Mouse (Mus musculus): Measurements from ENCODE around the gene 6430550D23Rik. TPM values are rescaled to one million over a fixed set of nuclear protein-coding genes. Genes with fewer than 3 reads are reported as not detected.

6430550D23Rik gene
- total and polyA plus RNA-seq, 2 experiments from 2014 or later: 1.0 to 1.1 TPM

- Histone ChIP-seq H3K27me3 (ENCODE audit: insufficient read depth, low read length) (no peaks in the 10 kb centered on the region), H3K9ac (no peak overlapping the region), H3K27ac (ENCODE audit: low read depth, low read length) (no peak overlapping the region), H3K9me3 (ENCODE audit: low read length) (no peaks in the 10 kb centered on the region), H3K4me1 (ENCODE audit: insufficient read depth) (no peaks in the 10 kb centered on the region), H3K36me3 (ENCODE audit: insufficient read depth) (peaks cover 36% of the 10 kb centered on the region), H3K4me3 (ENCODE audit: low read depth, low read length) (no peak overlapping the region), H3K4me2 (ENCODE audit: low read depth) (no peak overlapping the region)
- no peak for ATAC-seq
- 85% methylated on average over 8 of the region's 8 CpGs for WGBS
- no peak for DNase-seq
- no peak for TF ChIP-seq CTCF (IDR thresholded peaks at IDR 0.05; ENCODE audit: low read depth)
Measured at GRCm38 (mm10) chr2:156021219-156021618, 13.4 kb upstream of the 6430550D23Rik start.

GRCm38 (mm10) chr2:156018106-156018505 lies 10.3 kb upstream of the 6430550D23Rik start:
- Histone ChIP-seq H3K36me3 (ENCODE audit: insufficient read depth) (peaks cover 68% of the 10 kb centered on the region), H3K4me2 (ENCODE audit: low read depth) (no peak overlapping the region), H3K9ac (no peak overlapping the region), H3K4me3 (ENCODE audit: low read depth, low read length) (no peak overlapping the region), H3K27me3 (ENCODE audit: insufficient read depth, low read length) (no peaks in the 10 kb centered on the region), H3K4me1 (ENCODE audit: insufficient read depth) (no peaks in the 10 kb centered on the region), H3K9me3 (ENCODE audit: low read length) (no peaks in the 10 kb centered on the region), H3K27ac (ENCODE audit: low read depth, low read length) (no peak overlapping the region)
- WGBS: 94% methylated on average over 3 of the region's 3 CpGs
- no peak for DNase-seq
- ATAC-seq: no peak
- TF ChIP-seq CTCF (IDR thresholded peaks at IDR 0.05; ENCODE audit: low read depth): no peak

GRCm38 (mm10) chr2:156005393-156005792 lies 2.4 kb downstream of the 6430550D23Rik start:
- ATAC-seq (no peak), DNase-seq (no peak)
- peaks cover 10% of the 10 kb centered on the region for H3K4me1 ChIP-seq (ENCODE audit: insufficient read depth)
- whole genome bisulfite sequencing: 90% methylated on average over 4 of the region's 4 CpGs
- no peaks in the 10 kb centered on the region for H3K27me3 ChIP-seq (ENCODE audit: insufficient read depth, low read length)
- H3K9me3 ChIP-seq (ENCODE audit: low read length): no peaks in the 10 kb centered on the region
- H3K4me3 ChIP-seq (ENCODE audit: low read depth, low read length): no peak overlapping the region
- H3K4me2 ChIP-seq (ENCODE audit: low read depth): no peak overlapping the region
- H3K9ac ChIP-seq: no peak overlapping the region
- peaks cover 13% of the 10 kb centered on the region for H3K36me3 ChIP-seq (ENCODE audit: insufficient read depth)
- no peak overlapping the region for H3K27ac ChIP-seq (ENCODE audit: low read depth, low read length)
- peak; percentile 51 for TF ChIP-seq CTCF (IDR thresholded peaks at IDR 0.05; ENCODE audit: low read depth)

- Histone ChIP-seq H3K4me2 (ENCODE audit: low read depth) (no peak overlapping the region), H3K4me1 (ENCODE audit: insufficient read depth) (no peaks in the 10 kb centered on the region), H3K4me3 (ENCODE audit: low read depth, low read length) (no peak overlapping the region), H3K27me3 (ENCODE audit: insufficient read depth, low read length) (no peaks in the 10 kb centered on the region), H3K27ac (ENCODE audit: low read depth, low read length) (no peak overlapping the region; the same call in 1 of the 2 replicates), H3K9me3 (ENCODE audit: low read length) (no peaks in the 10 kb centered on the region), H3K36me3 (ENCODE audit: insufficient read depth) (peaks cover 94% of the 10 kb centered on the region), H3K9ac (no peak overlapping the region)
- DNase-seq (peak; percentile 36), ATAC-seq (peak; percentile 58)
- TF ChIP-seq CTCF (IDR thresholded peaks at IDR 0.05; ENCODE audit: low read depth): 0 out of 2 replicates have a peak, but pooled peaks have one; percentile 12
- 67% methylated on average over 14 of the region's 14 CpGs for WGBS
Measured at GRCm38 (mm10) chr2:155991863-155992321, 15.9 kb downstream of the 6430550D23Rik start.

GRCm38 (mm10) chr2:155991151-155991550 lies 16.6 kb downstream of the 6430550D23Rik start:
- no peaks in the 10 kb centered on the region for H3K9me3 ChIP-seq (ENCODE audit: low read length)
- no peak overlapping the region for H3K27ac ChIP-seq (ENCODE audit: low read depth, low read length)
- H3K4me2 ChIP-seq (ENCODE audit: low read depth): no peak overlapping the region
- no peaks in the 10 kb centered on the region for H3K4me1 ChIP-seq (ENCODE audit: insufficient read depth)
- 89% methylated on average over 10 of the region's 10 CpGs for WGBS
- ATAC-seq: no peak
- no peak for DNase-seq
- H3K27me3 ChIP-seq (ENCODE audit: insufficient read depth, low read length): no peaks in the 10 kb centered on the region
- TF ChIP-seq CTCF (IDR thresholded peaks at IDR 0.05; ENCODE audit: low read depth): no peak
- no peak overlapping the region for H3K9ac ChIP-seq
- peaks cover 93% of the 10 kb centered on the region for H3K36me3 ChIP-seq (ENCODE audit: insufficient read depth)
- H3K4me3 ChIP-seq (ENCODE audit: low read depth, low read length): no peak overlapping the region

GRCm38 (mm10) chr2:155989085-155989484 lies 18.7 kb downstream of the 6430550D23Rik start:
- H3K4me2 ChIP-seq (ENCODE audit: low read depth): no peak overlapping the region
- WGBS: 79% methylated on average over 4 of the region's 4 CpGs
- no peak overlapping the region for H3K27ac ChIP-seq (ENCODE audit: low read depth, low read length)
- no peak for TF ChIP-seq CTCF (IDR thresholded peaks at IDR 0.05; ENCODE audit: low read depth)
- H3K9ac ChIP-seq: no peak overlapping the region
- H3K4me3 ChIP-seq (ENCODE audit: low read depth, low read length): no peak overlapping the region
- peaks cover 92% of the 10 kb centered on the region for H3K36me3 ChIP-seq (ENCODE audit: insufficient read depth)
- no peak for ATAC-seq
- H3K27me3 ChIP-seq (ENCODE audit: insufficient read depth, low read length): no peaks in the 10 kb centered on the region
- DNase-seq: no peak
- H3K4me1 ChIP-seq (ENCODE audit: insufficient read depth): no peaks in the 10 kb centered on the region
- H3K9me3 ChIP-seq (ENCODE audit: low read length): no peaks in the 10 kb centered on the region

GRCm38 (mm10) chr2:155987131-155987530 lies 20.6 kb downstream of the 6430550D23Rik start:
- 94% methylated on average over 6 of the region's 6 CpGs for WGBS
- ATAC-seq: no peak
- Histone ChIP-seq H3K27ac (ENCODE audit: low read depth, low read length) (no peak overlapping the region), H3K9me3 (ENCODE audit: low read length) (no peaks in the 10 kb centered on the region), H3K4me2 (ENCODE audit: low read depth) (no peak overlapping the region), H3K27me3 (ENCODE audit: insufficient read depth, low read length) (no peaks in the 10 kb centered on the region), H3K4me3 (ENCODE audit: low read depth, low read length) (no peak overlapping the region), H3K36me3 (ENCODE audit: insufficient read depth) (peaks cover 89% of the 10 kb centered on the region), H3K9ac (no peak overlapping the region), H3K4me1 (ENCODE audit: insufficient read depth) (no peaks in the 10 kb centered on the region)
- no peak for DNase-seq
- TF ChIP-seq CTCF (IDR thresholded peaks at IDR 0.05; ENCODE audit: low read depth): no peak
